Mouse (Mus musculus): ENCODE measurements at regions not wholly inside any gene's neighbourhood (a gene's known extent, or its start where the extent isn't known, plus 50 kb on each side); places are given as distances from the start of the nearest gene placed in this dataset.

DNA sequence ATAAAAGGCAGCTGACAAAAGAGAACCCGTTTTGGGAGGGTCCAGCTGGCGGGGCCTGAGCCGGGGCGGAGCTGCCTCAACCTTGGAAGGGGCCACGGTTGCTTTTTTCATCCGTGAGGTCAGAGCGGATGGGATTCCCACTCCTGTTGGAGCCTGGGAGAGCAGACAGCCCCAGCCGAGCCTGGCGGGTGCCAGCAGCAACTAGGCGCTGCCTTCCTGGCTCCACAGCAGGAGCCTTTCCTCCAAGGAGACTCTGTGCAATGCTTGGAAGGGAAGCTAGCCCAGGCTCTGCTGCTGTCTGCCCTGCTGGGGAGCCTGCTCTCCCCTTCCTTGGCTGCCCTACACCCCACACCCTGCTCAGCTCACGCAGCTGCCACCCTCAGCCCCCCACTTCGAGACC lies 161.1 kb upstream of the Sox9 start:
- DNase-seq = peak; percentile 27 to 33

DNA sequence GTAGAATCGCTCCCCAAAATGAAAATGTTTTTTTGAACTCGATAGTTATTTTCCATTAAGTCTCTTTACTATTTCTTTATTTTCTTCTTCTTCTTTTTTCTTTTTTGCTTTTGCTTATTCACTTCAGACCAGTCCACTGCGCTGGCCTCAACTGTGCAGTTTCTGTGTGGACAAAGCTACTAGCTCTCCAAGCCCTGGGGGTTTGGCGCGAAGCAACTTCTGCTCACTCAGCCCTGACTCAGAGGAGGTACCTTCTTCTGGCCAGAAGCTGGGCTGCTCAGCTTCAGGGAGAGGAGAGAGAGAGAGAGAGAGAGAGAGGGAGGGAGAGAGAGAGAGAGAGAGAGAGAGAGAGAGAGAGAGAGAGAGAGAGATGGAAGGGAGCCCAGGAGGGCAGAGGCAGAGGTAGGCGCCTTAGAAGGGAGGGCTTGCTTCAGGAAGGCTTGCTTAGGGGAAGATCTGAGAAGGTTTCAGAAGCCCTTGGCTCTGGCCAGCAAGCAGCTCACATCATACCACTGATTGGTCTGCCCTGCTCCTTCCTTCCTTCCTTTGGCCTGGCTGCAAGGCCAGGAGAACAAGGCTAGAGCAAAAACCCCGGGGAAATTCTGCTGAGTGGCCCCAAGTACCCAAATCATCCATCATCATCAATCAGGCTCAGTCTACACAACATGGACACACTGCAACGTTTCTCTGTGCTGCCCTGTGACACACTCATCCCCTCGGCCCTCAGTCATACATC lies 160.5 kb upstream of the Sox9 start:
- peak; percentile 12 to 23 for DNase-seq

DNA sequence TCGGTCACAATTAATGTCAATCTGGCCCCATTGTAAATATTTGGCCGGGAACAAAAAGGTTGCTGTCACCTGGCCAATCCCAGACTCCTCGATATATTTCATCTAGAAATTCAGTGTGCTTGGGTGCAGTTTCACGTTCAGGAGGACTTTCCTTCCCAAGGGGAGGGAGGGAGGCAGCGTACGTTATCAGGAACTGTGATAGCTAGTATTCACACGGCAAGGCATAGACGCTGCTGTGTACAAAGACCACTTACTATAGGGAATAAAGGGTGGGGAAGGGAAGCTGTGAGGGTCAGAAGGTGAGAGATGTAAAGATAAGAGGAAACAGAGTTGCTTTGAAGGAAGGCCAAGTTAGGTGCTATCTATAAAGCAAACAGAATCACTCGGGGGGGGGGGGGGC lies 132.7 kb upstream of the Sox9 start:
- DNase-seq = no peak

DNA sequence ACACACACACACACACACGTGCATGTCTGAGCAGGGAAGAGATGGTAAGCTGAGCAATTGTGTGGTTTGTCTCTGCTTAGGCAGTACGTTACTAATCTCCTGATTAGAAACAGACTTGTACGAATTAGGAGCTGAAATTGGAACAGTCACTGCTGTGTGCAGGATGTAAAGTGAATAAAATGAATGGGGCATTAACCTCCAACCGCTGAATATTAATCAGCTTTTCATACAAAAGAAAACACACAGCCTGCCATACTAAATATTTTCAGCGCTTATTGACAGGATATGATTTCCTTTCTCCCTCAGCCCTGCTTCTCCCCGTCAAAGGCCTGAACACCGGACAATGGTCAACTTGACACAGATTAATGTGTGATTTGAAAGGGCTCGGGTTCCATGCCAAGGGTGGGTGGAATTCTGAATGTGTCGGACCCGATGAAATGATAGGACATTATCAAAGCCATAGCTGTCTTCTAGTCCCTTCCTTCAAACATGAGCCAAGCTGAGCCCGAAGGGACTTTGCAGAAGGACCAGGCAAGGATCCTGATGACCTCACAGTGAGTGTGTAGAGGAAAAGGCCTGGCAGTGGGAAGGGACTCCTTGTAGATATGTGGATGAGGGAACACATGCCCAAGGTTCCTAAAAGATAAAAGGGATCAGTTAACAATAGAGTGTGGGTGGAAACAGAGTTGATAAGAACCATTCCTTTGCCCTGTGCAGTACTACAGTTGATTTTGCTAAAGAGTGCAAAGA lies 124.4 kb upstream of the Sox9 start:
- no peak for DNase-seq

DNA sequence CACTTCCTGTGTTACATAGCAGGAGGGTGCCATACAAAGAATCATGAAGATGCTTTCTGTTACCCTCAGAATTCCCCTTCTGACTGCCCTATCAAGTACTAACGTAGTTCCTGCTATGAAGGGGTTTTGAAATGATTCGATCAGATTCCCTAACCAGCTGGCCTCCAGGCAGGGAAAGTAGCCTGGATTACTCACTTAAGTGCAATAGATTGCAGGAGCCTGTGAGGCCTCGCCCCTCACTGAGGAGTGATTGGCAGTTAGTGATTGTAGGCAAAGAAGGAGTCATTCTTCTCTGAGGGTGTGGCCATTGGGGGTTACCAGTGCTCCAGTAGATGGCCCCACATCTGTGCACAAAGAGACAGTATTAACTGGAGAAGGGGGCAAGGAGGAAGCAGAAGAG lies 122.1 kb upstream of the Sox9 start:
- no peak for DNase-seq

DNA sequence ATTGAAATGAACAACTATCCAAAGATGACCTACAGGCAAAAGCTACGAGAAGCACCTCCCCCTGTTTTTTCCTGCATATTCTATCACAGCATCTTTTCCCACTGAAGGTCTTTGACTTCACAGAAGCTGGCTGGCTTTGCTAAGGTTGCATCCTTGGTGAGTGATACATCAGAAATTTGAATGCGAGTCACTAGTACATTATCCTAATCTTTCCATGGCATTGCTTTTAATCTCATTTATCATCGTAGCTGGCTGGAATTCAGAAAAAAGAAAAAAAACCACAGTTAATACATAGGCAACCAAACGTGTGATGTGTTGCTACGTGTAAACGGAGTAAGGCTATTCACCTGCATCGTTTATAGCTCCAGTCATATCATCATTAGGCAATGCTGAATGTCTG lies 120.6 kb upstream of the Sox9 start:
- no peak for DNase-seq

DNA sequence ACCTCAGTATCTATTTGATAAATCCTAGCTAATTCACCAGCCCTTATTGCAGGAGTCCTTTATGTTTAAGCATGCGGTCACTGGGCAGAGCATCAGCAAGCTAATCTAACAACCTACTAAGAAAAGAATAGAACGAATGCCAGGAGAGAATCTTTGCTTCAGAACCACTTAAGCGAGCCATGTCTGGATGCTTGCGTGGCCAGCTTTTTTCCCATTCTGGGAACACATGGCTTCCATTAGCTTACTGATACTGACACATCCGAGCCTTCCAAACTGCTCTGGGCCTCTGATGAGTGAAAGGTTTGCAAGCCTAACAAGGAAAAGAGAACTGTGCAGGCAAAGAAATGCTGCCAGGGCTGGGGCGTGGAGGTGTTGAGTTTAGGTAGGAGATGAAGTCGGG lies 114.7 kb upstream of the Sox9 start:
- DNase-seq = no peak

DNA sequence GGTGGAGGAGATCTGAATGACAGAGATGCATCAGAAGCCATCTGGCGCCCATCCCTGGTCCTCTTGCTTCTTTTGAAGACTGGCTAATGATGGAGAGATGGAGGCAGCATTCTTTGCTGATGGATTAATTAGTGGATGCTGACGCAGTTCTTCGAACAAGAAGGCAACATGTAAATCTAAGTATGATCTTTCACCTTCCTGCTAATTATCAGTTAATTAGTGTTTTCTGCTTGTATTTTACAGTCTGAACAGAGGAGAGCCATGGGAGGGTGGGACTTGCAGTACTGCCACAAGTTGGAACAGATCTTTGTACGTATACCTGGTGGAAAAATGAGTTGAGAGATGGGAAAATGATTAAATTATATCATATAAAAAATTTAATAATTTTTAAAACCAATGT lies 109.9 kb upstream of the Sox9 start:
- no peak for DNase-seq

DNA sequence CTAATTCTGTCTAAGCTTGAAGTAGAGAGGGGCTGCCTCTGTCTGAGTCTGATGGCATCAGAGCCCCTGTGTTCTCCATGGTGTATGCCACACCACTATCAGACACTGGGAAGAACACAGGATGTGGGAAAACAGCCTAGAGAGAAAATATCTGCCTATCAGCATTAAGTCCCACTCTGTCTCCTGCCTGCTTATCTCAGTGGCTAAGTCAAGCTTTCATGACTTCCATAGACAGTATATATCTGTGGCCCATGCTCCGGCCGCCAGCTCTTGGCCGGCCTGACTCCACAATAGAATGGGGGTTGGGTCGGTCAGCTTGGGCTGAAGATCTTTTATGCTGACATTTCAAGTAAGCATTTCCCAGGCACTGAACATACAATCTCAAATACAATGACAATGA lies 92.0 kb upstream of the Sox9 start:
- DNase-seq = no peak

DNA sequence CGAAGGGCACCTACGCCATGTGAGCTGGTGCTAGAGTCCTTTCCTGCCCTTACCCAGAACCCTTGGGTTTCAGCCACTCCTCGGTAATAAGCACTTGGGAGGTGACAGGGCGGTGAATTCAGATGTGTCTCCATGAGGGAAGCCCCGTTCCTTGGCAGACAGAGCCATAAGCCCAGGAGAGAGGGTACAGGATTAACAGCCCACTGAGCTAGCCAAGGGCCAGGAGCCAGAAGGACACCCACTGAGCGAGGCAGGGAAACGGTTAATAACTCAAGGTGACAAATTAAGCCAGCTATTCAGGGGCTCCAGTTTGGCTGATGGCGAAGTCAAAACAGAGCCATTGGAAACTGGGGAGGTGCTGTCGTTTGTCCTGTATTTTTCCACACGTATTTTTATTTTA lies 75.9 kb upstream of the Sox9 start:
- DNase-seq = peak; percentile 32 to 34

DNA sequence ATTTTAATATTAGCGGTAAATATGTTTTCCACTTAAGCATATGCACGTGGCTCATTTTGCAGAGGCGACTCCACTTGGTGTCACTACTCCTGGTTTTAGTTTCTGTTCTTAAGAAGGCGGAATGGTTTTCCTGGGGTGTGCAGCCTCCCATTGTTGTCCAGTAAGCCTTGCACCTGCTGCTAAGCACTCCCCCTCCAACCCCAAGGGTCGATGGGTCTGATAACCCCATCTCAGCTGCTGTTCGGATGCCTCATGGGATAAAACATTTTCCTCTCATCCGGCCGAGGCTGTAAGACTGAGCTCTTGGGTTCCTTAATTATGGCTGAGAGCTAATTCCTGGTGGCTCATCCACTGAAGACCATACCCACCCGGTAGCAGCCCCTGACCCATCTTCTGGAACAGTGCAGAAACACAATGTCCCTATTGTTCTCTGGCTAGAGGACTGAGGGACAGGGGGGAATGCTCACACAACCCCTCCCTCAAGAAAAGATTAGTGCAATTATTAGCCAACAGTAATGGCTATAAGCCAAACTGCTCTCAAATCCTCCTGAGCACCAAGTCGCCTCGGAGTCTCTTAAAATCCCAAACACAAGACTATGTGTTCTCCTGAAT lies 73.8 kb upstream of the Sox9 start:
- DNase-seq = no peak

DNA sequence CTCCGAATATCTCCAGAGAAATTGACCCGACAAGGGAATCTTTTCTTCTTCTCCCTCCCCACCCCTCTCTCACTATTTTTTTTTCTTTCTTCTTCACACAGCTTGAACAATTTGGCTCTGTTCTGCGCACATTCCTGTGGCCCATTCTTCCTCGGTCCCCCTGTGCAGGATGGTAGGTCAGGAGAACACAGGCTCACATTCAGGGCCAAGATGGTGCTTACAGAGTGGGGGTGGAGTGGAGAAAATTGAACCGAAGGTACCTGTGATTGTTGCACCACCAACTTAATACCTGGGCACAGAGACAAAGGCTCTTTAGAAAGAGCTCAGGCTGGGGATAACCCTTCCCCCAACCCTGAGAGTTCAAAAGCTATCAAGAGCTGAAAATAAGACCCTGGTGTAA lies 70.4 kb upstream of the Sox9 start:
- DNase-seq = no peak

DNA sequence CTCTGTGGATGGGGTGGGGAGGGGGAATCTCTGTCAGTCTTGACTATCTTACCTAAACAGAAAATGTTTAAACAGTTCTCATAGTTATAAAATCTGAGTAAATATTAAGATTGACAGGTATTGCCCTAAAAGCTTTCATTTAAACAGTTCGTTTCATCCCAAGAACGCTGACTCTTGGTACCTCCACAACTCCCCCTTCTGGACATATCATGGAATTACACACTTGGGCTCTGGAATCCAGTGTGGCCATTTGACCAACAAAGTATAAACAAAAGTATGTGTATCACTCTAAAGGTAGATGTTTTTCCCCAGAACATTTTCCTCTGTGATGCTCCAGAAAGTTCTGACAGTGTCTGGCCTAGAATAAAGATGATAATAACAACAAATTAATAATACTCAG lies 63.5 kb upstream of the Sox9 start:
- no peak for DNase-seq

DNA sequence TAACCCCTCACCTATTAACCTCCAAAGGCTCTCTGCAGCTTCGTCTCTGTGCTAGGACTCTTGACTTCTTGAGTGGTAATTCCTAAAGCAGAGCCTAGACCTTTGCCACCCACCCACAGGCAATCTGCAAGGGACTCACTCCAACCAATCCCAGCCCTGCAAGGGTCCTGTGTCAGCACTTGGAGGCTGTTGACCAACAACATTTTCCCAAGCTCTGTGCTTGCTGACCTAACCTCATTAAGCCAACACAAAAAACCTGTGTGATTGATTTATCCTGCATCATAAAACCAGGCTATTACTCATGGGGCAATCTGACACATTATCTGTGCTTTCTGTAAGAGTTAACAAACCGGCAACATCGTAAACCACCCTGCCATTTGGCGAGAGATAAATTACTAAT lies 61.4 kb upstream of the Sox9 start:
- DNase-seq = no peak

DNA sequence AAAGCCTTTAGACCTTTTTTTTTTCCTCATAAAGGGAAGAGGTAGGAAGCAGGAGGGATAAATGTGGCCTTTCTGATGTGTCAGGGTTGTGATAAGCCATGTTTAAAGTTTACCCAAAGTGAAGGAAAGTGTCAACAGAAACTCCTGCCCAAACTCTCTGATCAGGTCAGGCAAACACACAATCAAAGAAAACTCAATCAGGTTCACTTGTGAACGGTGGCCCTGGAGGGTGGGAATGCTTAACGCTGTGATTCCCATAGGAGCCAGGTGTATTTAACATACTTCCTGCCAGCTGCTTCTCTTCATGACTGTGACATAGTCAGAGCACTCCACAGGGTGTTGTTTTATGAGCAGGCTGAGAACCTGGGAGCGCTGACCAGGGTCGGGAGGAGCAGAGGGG lies 59.1 kb upstream of the Sox9 start:
- no peak for DNase-seq

DNA sequence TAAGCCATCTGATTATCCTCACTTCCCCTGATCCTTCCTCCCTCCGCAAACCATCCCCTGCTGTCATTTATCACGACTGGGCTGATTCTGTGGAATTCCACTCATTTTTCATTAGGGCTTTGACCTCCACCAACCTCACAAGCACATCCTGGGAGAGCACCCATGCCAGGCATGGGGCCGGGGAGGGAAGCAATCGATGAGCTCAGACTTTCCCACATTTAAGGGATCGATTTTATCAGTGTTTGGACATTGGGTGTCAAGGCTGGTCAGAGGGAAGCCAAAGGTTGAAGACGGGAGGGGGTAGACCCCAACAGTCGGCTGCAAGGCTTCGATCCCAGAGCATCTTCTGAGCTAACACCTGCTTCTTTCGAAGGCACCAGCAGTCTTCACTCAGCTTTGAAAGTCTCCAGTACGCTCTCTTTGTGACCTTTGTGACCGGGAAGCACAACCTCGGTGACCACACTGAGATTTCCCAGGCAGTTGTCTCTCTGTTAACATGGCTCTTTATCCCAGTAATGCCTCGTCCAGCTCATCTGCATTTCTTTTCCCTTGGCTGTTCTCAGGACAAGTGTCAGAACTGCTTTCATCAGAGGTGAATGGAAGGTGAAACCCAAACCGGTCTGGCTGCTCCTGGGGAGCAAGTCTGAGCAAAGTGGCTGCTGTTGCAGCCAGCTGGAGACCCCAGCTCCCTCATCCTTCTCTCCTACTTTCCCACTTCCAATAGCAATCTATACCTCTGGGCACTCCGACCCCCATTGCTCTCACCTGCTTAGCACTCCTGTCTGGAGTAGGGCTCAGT lies 53.7 kb upstream of the Sox9 start:
- no peak for DNase-seq
